Mouse (Mus musculus) forebrain, embryonic 11.5 days (tissue): ENCODE results near the gene Lrig3. TPM values are rescaled to one million over a fixed set of nuclear protein-coding genes. Genes with fewer than 3 reads are reported as not detected.

Source experiments
- ATAC-seq: fragments of 200-750 bp; cut with Nextera tagmentation; replicated peaks from 2 replicates; pipeline ENCODE4 v1.8.0; 2017; ENCODE audit warnings: moderate TSS enrichment; ENCODE audit not compliant: low FRiP score
- DNase-seq: peaks from one replicate; pipeline ENCODE4 v3.0.0-alpha.2; 2017; ENCODE audit warnings: low spot score
- H3K27ac ChIP-seq: fragments of 300-500 bp; sonication (generic); 2 replicates; pipeline ENCODE4 v1.5.1; 2014; ENCODE audit warnings: low read depth, low read length
- H3K27me3 ChIP-seq: fragments of 300-500 bp; sonication (generic); 2 replicates; pipeline ENCODE4 v1.6.1; 2014; ENCODE audit warnings: mild to moderate bottlenecking, low read length, mixed read lengths; ENCODE audit not compliant: control insufficient read depth, insufficient read depth
- H3K36me3 ChIP-seq: fragments of 300-500 bp; sonication (generic); 2 replicates; pipeline ENCODE4 v1.6.1; 2014; ENCODE audit warnings: mild to moderate bottlenecking, low read length, moderate library complexity, mixed read lengths; ENCODE audit not compliant: control insufficient read depth, insufficient read depth
- H3K4me1 ChIP-seq: fragments of 300-500 bp; sonication (generic); replicated peaks from 2 replicates; pipeline ENCODE4 v1.6.1; 2014; ENCODE audit warnings: low read length, mixed read lengths; ENCODE audit not compliant: control insufficient read depth, insufficient read depth
- H3K4me2 ChIP-seq: fragments of 300-500 bp; sonication (generic); 2 replicates; pipeline ENCODE4 v1.6.1; 2014; ENCODE audit warnings: low read depth, mild to moderate bottlenecking, low read length, moderate library complexity, mixed read lengths; ENCODE audit not compliant: severe bottlenecking
- H3K4me3 ChIP-seq: fragments of 300-500 bp; sonication (generic); 2 replicates; pipeline ENCODE4 v1.5.1; 2014; ENCODE audit warnings: low read depth, low read length
- H3K9ac ChIP-seq: fragments of 300-500 bp; sonication (generic); 2 replicates; pipeline ENCODE4 v1.6.1; 2014; ENCODE audit warnings: low read length
- H3K9me3 ChIP-seq: fragments of 300-500 bp; sonication (generic); 2 replicates; pipeline ENCODE4 v1.6.1; 2016; ENCODE audit warnings: low read length, mixed read lengths; ENCODE audit not compliant: control insufficient read depth
- WGBS: fragments of 180-500 bp; shearing (Covaris S2); extraction: QIAGEN DNeasy Blood & Tissue Kit; methylation state at CpG from one replicate; pipeline ENCODE4 v1.1.7; 2014; 5-methylcytosine and 5-hydroxymethylcytosine counted together
- polyA plus RNA-seq: library from polyadenylated mRNA; unstranded; fragments of >200 nt; fragmentation: Nextera tagmentation; extraction: Ambion mirVana; gene quantifications from 2 replicates; pipeline ENCODE4 v1.2.1, GENCODE M21; 2014

Lrig3 gene
- polyA plus RNA-seq, 1 experiment from 2014 or later, result 10.9 TPM

GRCm38 (mm10) chr10:125988037-125988436 is 22.1 kb downstream of the Lrig3 start:
- H3K27ac ChIP-seq, result no peak overlapping the region
- H3K4me1 ChIP-seq, result no peaks in the 10 kb centered on the region; the same call in 1 of the 2 replicates
- H3K36me3 ChIP-seq, result no peaks in the 10 kb centered on the region
- H3K9ac ChIP-seq, result no peak overlapping the region
- DNase-seq, result peak; percentile 19
- no peak overlapping the region for H3K4me3 ChIP-seq
- whole genome bisulfite sequencing, result 94% methylated on average over 11 of the region's 11 CpGs
- no peak overlapping the region for H3K4me2 ChIP-seq
- no peak for ATAC-seq
- no peaks in the 10 kb centered on the region for H3K27me3 ChIP-seq
- no peaks in the 10 kb centered on the region for H3K9me3 ChIP-seq

GRCm38 (mm10) chr10:125989890-125990289 is 23.9 kb downstream of the Lrig3 start:
- H3K4me2 ChIP-seq, result no peak overlapping the region
- DNase-seq (no peak), ATAC-seq (no peak)
- no peaks in the 10 kb centered on the region for H3K36me3 ChIP-seq
- H3K9me3 ChIP-seq, result no peaks in the 10 kb centered on the region
- H3K4me3 ChIP-seq, result no peak overlapping the region
- H3K9ac ChIP-seq, result no peak overlapping the region
- H3K27ac ChIP-seq, result no peak overlapping the region
- H3K4me1 ChIP-seq, result no peaks in the 10 kb centered on the region; the same call in 1 of the 2 replicates
- WGBS, result 67% methylated on average over 7 of the region's 7 CpGs
- H3K27me3 ChIP-seq, result no peaks in the 10 kb centered on the region

- H3K9me3 ChIP-seq, result no peaks in the 10 kb centered on the region
- WGBS, result 46% methylated on average over 5 of the region's 5 CpGs
- no peak for ATAC-seq
- no peak overlapping the region for H3K4me2 ChIP-seq
- no peak overlapping the region for H3K4me3 ChIP-seq
- H3K9ac ChIP-seq, result no peak overlapping the region
- H3K27me3 ChIP-seq, result no peaks in the 10 kb centered on the region
- H3K36me3 ChIP-seq, result no peaks in the 10 kb centered on the region
- H3K4me1 ChIP-seq, result no peaks in the 10 kb centered on the region; the same call in 1 of the 2 replicates
- no peak overlapping the region for H3K27ac ChIP-seq
- DNase-seq, result no peak
Observed at GRCm38 (mm10) chr10:125990394-125990793, 24.4 kb downstream of the Lrig3 start.

GRCm38 (mm10) chr10:125991819-125992218 is 25.9 kb downstream of the Lrig3 start:
- ATAC-seq (no peak), DNase-seq (no peak)
- Histone ChIP-seq H3K9ac (no peak overlapping the region), H3K27ac (no peak overlapping the region), H3K4me2 (no peak overlapping the region), H3K27me3 (no peaks in the 10 kb centered on the region), H3K4me3 (no peak overlapping the region), H3K36me3 (no peaks in the 10 kb centered on the region), H3K9me3 (no peaks in the 10 kb centered on the region), H3K4me1 (peaks cover 2% of the 10 kb centered on the region; the same call in 1 of the 2 replicates)
- WGBS, result 89% methylated on average over 7 of the region's 7 CpGs

GRCm38 (mm10) chr10:125994855-125995254 is 28.9 kb downstream of the Lrig3 start:
- Histone ChIP-seq H3K27ac (no peak overlapping the region), H3K36me3 (no peaks in the 10 kb centered on the region), H3K4me2 (no peak overlapping the region), H3K27me3 (no peaks in the 10 kb centered on the region; the same call in 1 of the 2 replicates), H3K4me3 (no peak overlapping the region), H3K9me3 (no peaks in the 10 kb centered on the region), H3K4me1 (peaks cover 4% of the 10 kb centered on the region; the same call in 1 of the 2 replicates), H3K9ac (no peak overlapping the region)
- DNase-seq (no peak), ATAC-seq (no peak; the same call in 1 of the 2 replicates)
- WGBS, result 75% methylated on average over 1 of the region's 1 CpGs

- H3K4me1 ChIP-seq, result peaks cover 4% of the 10 kb centered on the region; the same call in 1 of the 2 replicates
- no peak overlapping the region for H3K4me2 ChIP-seq
- H3K9ac ChIP-seq, result no peak overlapping the region
- DNase-seq (no peak), ATAC-seq (no peak)
- no peak overlapping the region for H3K4me3 ChIP-seq
- no peaks in the 10 kb centered on the region for H3K9me3 ChIP-seq
- H3K36me3 ChIP-seq, result no peaks in the 10 kb centered on the region
- no peaks in the 10 kb centered on the region; the same call in 1 of the 2 replicates for H3K27me3 ChIP-seq
- no peak overlapping the region for H3K27ac ChIP-seq
- 61% methylated on average over 6 of the region's 6 CpGs for WGBS
Observed at GRCm38 (mm10) chr10:125995701-125996100, 29.7 kb downstream of the Lrig3 start.

- DNase-seq, result peak; percentile 67
- no peaks in the 10 kb centered on the region for H3K36me3 ChIP-seq
- H3K4me1 ChIP-seq, result peaks cover 4% of the 10 kb centered on the region; the same call in 1 of the 2 replicates
- peak; percentile 57 for ATAC-seq
- no peak overlapping the region for H3K27ac ChIP-seq
- no peak overlapping the region for H3K4me3 ChIP-seq
- 34% methylated on average over 9 of the region's 9 CpGs for WGBS
- no peak overlapping the region for H3K9ac ChIP-seq
- no peaks in the 10 kb centered on the region; the same call in 1 of the 2 replicates for H3K27me3 ChIP-seq
- H3K9me3 ChIP-seq, result no peaks in the 10 kb centered on the region
- H3K4me2 ChIP-seq, result no peak overlapping the region
Observed at GRCm38 (mm10) chr10:125996989-125997388, 31.0 kb downstream of the Lrig3 start.

- Histone ChIP-seq H3K27me3 (no peaks in the 10 kb centered on the region; the same call in 1 of the 2 replicates), H3K9ac (no peak overlapping the region), H3K4me2 (no peak overlapping the region), H3K27ac (no peak overlapping the region), H3K4me1 (peaks cover 4% of the 10 kb centered on the region; the same call in 1 of the 2 replicates), H3K9me3 (no peaks in the 10 kb centered on the region), H3K36me3 (no peaks in the 10 kb centered on the region), H3K4me3 (no peak overlapping the region)
- ATAC-seq (no peak), DNase-seq (no peak)
- WGBS, result 95% methylated on average over 6 of the region's 6 CpGs
Observed at GRCm38 (mm10) chr10:125999561-125999960, 33.6 kb downstream of the Lrig3 start.

- Histone ChIP-seq H3K4me3 (no peak overlapping the region), H3K36me3 (no peaks in the 10 kb centered on the region), H3K27me3 (no peaks in the 10 kb centered on the region; the same call in 1 of the 2 replicates), H3K9ac (no peak overlapping the region), H3K27ac (no peak overlapping the region), H3K9me3 (no peaks in the 10 kb centered on the region), H3K4me1 (peaks cover 2% of the 10 kb centered on the region; the same call in 1 of the 2 replicates), H3K4me2 (no peak overlapping the region)
- DNase-seq, result no peak
- 90% methylated on average over 8 of the region's 8 CpGs for WGBS
- no peak for ATAC-seq
Observed at GRCm38 (mm10) chr10:126000861-126001390, 35.0 kb downstream of the Lrig3 start.
